Mouse (Mus musculus): ENCODE measurements at regions not wholly inside any gene's neighbourhood (a gene's known extent, or its start where the extent isn't known, plus 50 kb on each side); places are given as distances from the start of the nearest gene placed in this dataset.

DNA sequence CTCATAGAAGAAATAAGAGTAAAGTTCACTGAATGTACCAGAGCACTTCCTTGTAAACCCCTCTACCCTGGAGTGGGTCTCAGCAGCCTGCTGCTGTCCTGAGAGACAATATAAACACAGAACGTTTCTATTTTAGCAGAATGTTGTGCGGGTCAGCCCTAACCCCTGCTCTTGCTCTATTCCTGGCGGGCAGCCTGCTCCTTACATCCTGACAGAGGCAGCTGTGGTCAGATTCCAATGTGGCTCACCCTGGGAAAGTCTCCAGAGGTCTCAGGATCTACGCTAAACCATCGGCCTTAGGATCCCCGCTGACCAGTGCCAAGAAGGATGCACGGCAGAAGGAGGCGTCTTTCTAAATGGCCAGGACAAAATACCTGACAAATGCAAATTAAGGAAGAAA is 84.8 kb upstream of the Mgmt start:
- no peaks in the 10 kb centered on the region for H3K36me3 ChIP-seq (ENCODE audit: control insufficient read depth in 1 of 2, insufficient read depth in 2 of 2, low read length in 2 of 2)
- TF ChIP-seq KAT2A (conservative IDR thresholded peaks at IDR 0.05; ENCODE audit: low read depth, low read length): no peak
- no peak for TF ChIP-seq GABPA (IDR thresholded peaks at IDR 0.05; ENCODE audit: low read depth, low read length)
- TF ChIP-seq HCFC1 (IDR thresholded peaks at IDR 0.05; ENCODE audit: low read depth, low read length): no peak
- TF ChIP-seq UBTF (IDR thresholded peaks at IDR 0.05; ENCODE audit: borderline replicate concordance, insufficient read depth, low read depth, low read length): no peak
- no peak for TF ChIP-seq MYC (IDR thresholded peaks at IDR 0.05; ENCODE audit: low read depth, low read length)
- no peak for TF ChIP-seq ZKSCAN1 (IDR thresholded peaks at IDR 0.05; ENCODE audit: low read depth, low read length)
- TF ChIP-seq POLR2AphosphoS2 (IDR thresholded peaks at IDR 0.05; ENCODE audit: low read length): no peak
- TF ChIP-seq MEF2A (IDR thresholded peaks at IDR 0.05; ENCODE audit: extremely low read depth, insufficient replicate concordance, low read depth, low read length, poor library complexity, severe bottlenecking): no peak
- TF ChIP-seq TBP (IDR thresholded peaks at IDR 0.05; ENCODE audit: low read depth, low read length): no peak
- no peak for TF ChIP-seq USF2 (IDR thresholded peaks at IDR 0.05; ENCODE audit: borderline replicate concordance in 1 of 2, insufficient read depth in 1 of 2, low read depth in 1 of 2, low read length in 2 of 2)
- TF ChIP-seq MAX (IDR thresholded peaks at IDR 0.05; ENCODE audit: low read length): no peak
- TF ChIP-seq MYB (IDR thresholded peaks at IDR 0.05; ENCODE audit: low read depth, low read length): no peak
- no peak for TF ChIP-seq RAD21 (IDR thresholded peaks at IDR 0.05; ENCODE audit: low read depth, low read length)
- TF ChIP-seq ZMIZ1 (IDR thresholded peaks at IDR 0.05; ENCODE audit: low read depth, low read length): no peak
- TF ChIP-seq CHD2 (IDR thresholded peaks at IDR 0.05; ENCODE audit: low read length): no peak
- no peak for TF ChIP-seq EP300 (IDR thresholded peaks at IDR 0.05; ENCODE audit: low read depth in 1 of 2, low read length in 2 of 2)
- TF ChIP-seq MAFK (IDR thresholded peaks at IDR 0.05; ENCODE audit: borderline replicate concordance, low read depth, low read length): no peak
- no peak for TF ChIP-seq POLR2A (IDR thresholded peaks at IDR 0.05; ENCODE audit: control insufficient read depth in 1 of 2, insufficient read depth in 1 of 2, low read depth in 1 of 2, low read length in 2 of 2, poor library complexity in 1 of 2)
- TF ChIP-seq CTCF (IDR thresholded peaks at IDR 0.05 in 2 of 3, conservative IDR thresholded peaks at IDR 0.05 in 1 of 3; ENCODE audit: control insufficient read depth in 1 of 3, insufficient read depth in 1 of 3, low read depth in 2 of 3, low read length in 3 of 3, poor library complexity in 1 of 3, severe bottlenecking in 1 of 3): no peak
- TF ChIP-seq BHLHE40 (IDR thresholded peaks at IDR 0.05; ENCODE audit: borderline replicate concordance, low read depth, low read length): no peak
- H3K9me3 ChIP-seq (replicated peaks; ENCODE audit: insufficient read depth, low read length): no peaks in the 10 kb centered on the region
- H3K79me2 ChIP-seq (ENCODE audit: control insufficient read depth, insufficient read depth, low read length, poor library complexity): no peaks in the 10 kb centered on the region
- H3K27ac ChIP-seq (ENCODE audit: control insufficient read depth, low read depth, low read length): no peak overlapping the region
- no peaks in the 10 kb centered on the region for H3K27me3 ChIP-seq (ENCODE audit: control insufficient read depth in 1 of 2, insufficient read depth in 2 of 2, low read length in 2 of 2)
- no peak overlapping the region for H3K9ac ChIP-seq (ENCODE audit: control insufficient read depth, low read depth, low read length, poor library complexity, severe bottlenecking)
- H3K4me3 ChIP-seq (ENCODE audit: control insufficient read depth in 1 of 2, insufficient read depth in 1 of 2, low read depth in 2 of 2, low read length in 2 of 2): no peak overlapping the region
- no peaks in the 10 kb centered on the region for H3K4me1 ChIP-seq (ENCODE audit: control insufficient read depth in 1 of 2, insufficient read depth in 2 of 2, low read length in 2 of 2)
- no peak for DNase-seq (ENCODE audit: low read depth, low spot score)

DNA sequence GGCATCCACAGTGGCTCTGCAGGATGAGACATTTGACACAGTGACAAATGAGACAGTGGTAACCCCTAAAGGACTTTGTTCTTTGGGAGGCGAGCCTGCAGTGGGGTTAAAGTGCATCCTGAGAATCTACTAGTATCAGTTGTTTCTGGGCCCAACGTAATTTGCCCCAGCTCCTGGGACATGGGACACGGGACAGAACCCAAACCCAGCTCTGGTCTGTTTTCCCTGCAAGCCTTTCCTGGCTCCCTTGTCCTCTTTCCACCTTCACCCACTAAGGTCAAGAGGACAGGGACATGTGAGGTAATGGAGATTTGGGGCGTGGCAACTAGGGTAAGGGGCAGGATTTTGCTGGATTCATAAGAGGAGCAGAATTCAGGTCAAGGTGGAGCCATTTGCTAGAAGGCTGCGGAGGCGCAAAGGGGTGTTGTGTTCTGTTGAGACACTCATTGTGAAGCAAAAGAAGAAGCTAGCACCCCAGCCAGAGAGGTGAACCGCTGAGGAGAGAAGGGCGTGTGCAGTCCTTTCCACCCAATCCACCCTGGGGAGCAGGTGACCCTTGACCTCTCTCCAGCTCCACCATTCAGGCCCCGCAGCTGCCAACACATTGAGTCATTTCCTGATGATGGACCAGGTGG is 80.6 kb upstream of the Mgmt start:
- Histone ChIP-seq H3K36me3 (ENCODE audit: control insufficient read depth in 1 of 2, insufficient read depth in 2 of 2, low read length in 2 of 2) (no peaks in the 10 kb centered on the region), H3K4me1 (ENCODE audit: control insufficient read depth in 1 of 2, insufficient read depth in 2 of 2, low read length in 2 of 2) (no peaks in the 10 kb centered on the region), H3K9ac (ENCODE audit: control insufficient read depth, low read depth, low read length, poor library complexity, severe bottlenecking) (no peak overlapping the region), H3K27ac (ENCODE audit: control insufficient read depth, low read depth, low read length) (no peak overlapping the region), H3K27me3 (ENCODE audit: control insufficient read depth in 1 of 2, insufficient read depth in 2 of 2, low read length in 2 of 2) (no peaks in the 10 kb centered on the region), H3K4me3 (ENCODE audit: control insufficient read depth in 1 of 2, insufficient read depth in 1 of 2, low read depth in 2 of 2, low read length in 2 of 2) (no peak overlapping the region), H3K79me2 (ENCODE audit: control insufficient read depth, insufficient read depth, low read length, poor library complexity) (no peaks in the 10 kb centered on the region), H3K9me3 (replicated peaks; ENCODE audit: insufficient read depth, low read length) (no peaks in the 10 kb centered on the region)
- no peak for DNase-seq (ENCODE audit: low read depth, low spot score)
- no peak for TF ChIP-seq NELFE (IDR thresholded peaks at IDR 0.05; ENCODE audit: low read depth, low read length)
- TF ChIP-seq ETS1 (IDR thresholded peaks at IDR 0.05; ENCODE audit: low read depth, low read length): no peak
- no peak for TF ChIP-seq POLR2AphosphoS2 (IDR thresholded peaks at IDR 0.05; ENCODE audit: low read length)
- TF ChIP-seq MAFK (IDR thresholded peaks at IDR 0.05; ENCODE audit: borderline replicate concordance, low read depth, low read length): no peak
- no peak for TF ChIP-seq MYB (IDR thresholded peaks at IDR 0.05; ENCODE audit: low read depth, low read length)
- TF ChIP-seq TBP (IDR thresholded peaks at IDR 0.05; ENCODE audit: low read depth, low read length): no peak
- no peak for TF ChIP-seq USF2 (IDR thresholded peaks at IDR 0.05; ENCODE audit: borderline replicate concordance in 1 of 2, insufficient read depth in 1 of 2, low read depth in 1 of 2, low read length in 2 of 2)
- TF ChIP-seq USF1 (IDR thresholded peaks at IDR 0.05; ENCODE audit: low read depth, low read length): no peak
- no peak for TF ChIP-seq CTCF (IDR thresholded peaks at IDR 0.05 in 2 of 3, conservative IDR thresholded peaks at IDR 0.05 in 1 of 3; ENCODE audit: control insufficient read depth in 1 of 3, insufficient read depth in 1 of 3, low read depth in 2 of 3, low read length in 3 of 3, poor library complexity in 1 of 3, severe bottlenecking in 1 of 3)
- TF ChIP-seq MEF2A (IDR thresholded peaks at IDR 0.05; ENCODE audit: extremely low read depth, insufficient replicate concordance, low read depth, low read length, poor library complexity, severe bottlenecking): no peak
- no peak for TF ChIP-seq ZC3H11A (IDR thresholded peaks at IDR 0.05; ENCODE audit: low read depth, low read length)
- no peak for TF ChIP-seq POLR2AphosphoS5 (IDR thresholded peaks at IDR 0.05; ENCODE audit: borderline replicate concordance, low read depth, low read length)
- TF ChIP-seq ZMIZ1 (IDR thresholded peaks at IDR 0.05; ENCODE audit: low read depth, low read length): no peak
- no peak for TF ChIP-seq EP300 (IDR thresholded peaks at IDR 0.05; ENCODE audit: low read depth in 1 of 2, low read length in 2 of 2)
- TF ChIP-seq GATA1 (IDR thresholded peaks at IDR 0.05; ENCODE audit: low read depth, low read length): no peak
- no peak for TF ChIP-seq RCOR1 (IDR thresholded peaks at IDR 0.05; ENCODE audit: low read depth, low read length)
- no peak for TF ChIP-seq CHD1 (IDR thresholded peaks at IDR 0.05; ENCODE audit: low read depth, low read length)
- TF ChIP-seq MAZ (IDR thresholded peaks at IDR 0.05; ENCODE audit: low read depth, low read length): no peak

Measured in MEL (cell line).